Mouse (Mus musculus): Measurements from ENCODE around the gene Rnase12. TPM values are rescaled to one million over a fixed set of nuclear protein-coding genes. Genes with fewer than 3 reads are reported as not detected.
"Not testable (repeated sequence)": the region's sequence is repeated elsewhere in the genome, so short reads cannot be mapped to it uniquely, and the experiment has no call there.

The Rnase12 gene
- total RNA-seq (2021) = not detected

- intact Hi-C loops (cut with DNase I) = no loop called here
- no peak for DNase-seq (ENCODE audit: low spot score)
Observed at GRCm38 (mm10) chr14:51057401-51057831, at the start of gene Rnase12. Gene Rnase12, minus strand, starts transcription at chr14:51057661.

GRCm38 (mm10) chr14:51106449-51106967, 49.0 kb upstream of the Rnase12 start:
- DNase-seq (ENCODE audit: low spot score) = no peak
- intact Hi-C loops (cut with DNase I) = no loop called here

DNA sequence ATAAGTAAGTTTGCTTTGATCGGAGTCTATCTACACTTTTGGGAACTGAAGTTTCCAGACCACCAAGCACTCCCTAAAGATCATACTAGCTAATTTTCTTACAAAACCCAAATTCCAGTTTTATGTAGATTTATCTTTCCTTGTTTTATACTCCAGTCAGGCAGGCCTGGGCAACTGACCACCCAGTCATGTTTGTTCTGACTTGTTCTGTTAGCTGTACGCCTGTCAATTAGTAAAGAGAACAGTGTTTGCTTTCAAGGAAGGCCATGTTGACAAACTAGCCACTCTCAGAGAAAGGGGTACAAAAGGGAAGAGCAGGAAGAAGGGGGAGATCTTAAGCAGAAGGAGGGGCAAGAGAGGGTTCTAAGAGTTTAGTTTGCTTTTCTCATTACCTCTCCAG, 46.9 kb upstream of the Rnase12 start:
- intact Hi-C loops (cut with DNase I) = loop anchor here (5.0 kb wide), 2 partner anchors 138 to 378 kb away; no protein-coding TSS in a partner anchor
- no peak for DNase-seq (ENCODE audit: low spot score)

DNA sequence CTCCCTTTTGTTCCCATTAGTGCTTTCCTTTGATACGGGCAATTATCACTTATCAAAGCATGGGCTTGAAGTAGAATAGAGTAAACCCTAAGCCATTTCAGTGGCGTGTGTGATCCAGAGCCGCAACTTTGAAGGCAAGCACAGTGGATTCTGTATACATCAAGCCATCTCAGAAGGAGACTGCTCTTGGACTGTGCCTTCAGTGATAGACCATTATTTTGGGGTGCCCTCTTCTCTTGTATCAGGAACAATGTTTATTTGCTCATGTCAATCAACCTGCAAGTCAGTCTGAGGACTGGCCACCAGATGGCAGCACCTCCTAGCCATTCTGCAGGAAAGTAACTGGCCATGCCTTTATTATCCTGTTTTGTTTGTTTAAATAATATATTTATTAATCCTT, 45.8 kb upstream of the Rnase12 start:
- no peak for DNase-seq (ENCODE audit: low spot score)
- intact Hi-C loops (cut with DNase I) = loop anchor here (2.0 to 5.0 kb wide), 5 partner anchors 70 to 379 kb away; no protein-coding TSS in a partner anchor

GRCm38 (mm10) chr14:51101284-51101683, 43.8 kb upstream of the Rnase12 start:
- no peak for DNase-seq (ENCODE audit: low spot score)
- intact Hi-C loops (cut with DNase I) = loop anchor here (5.0 kb wide), 2 partner anchors 141 to 381 kb away; no protein-coding TSS in a partner anchor

- no peak for DNase-seq (ENCODE audit: low spot score)
- intact Hi-C loops (cut with DNase I) = loop anchor here (2.0 to 5.0 kb wide), 2 partner anchors 72 to 298 kb away; no protein-coding TSS in a partner anchor
Observed at GRCm38 (mm10) chr14:51098921-51099320, 41.5 kb upstream of the Rnase12 start.

DNA sequence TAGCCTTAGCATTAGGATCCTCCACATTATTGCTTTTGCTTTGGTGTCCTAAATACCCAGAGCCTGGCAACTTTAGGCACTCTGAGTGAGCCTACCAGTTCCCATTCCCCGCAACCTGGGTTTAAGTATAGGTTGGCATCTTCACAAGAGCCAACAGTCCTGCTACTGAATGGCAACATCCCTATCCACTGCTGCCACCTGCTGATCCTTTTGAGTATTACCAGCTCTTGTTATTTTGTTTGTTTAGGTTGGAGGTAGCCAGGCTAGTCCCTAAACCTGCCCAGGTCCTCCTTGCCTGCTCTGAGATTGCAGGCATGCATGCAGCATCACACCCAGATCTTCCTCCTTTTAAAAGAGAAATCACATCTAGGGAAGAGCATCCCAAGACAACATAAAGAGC, 40.8 kb upstream of the Rnase12 start:
- not testable (repeated sequence) for DNase-seq (ENCODE audit: low spot score)
- intact Hi-C loops (cut with DNase I) = loop anchor here (2.0 to 5.0 kb wide), 2 partner anchors 71 to 297 kb away; no protein-coding TSS in a partner anchor

DNA sequence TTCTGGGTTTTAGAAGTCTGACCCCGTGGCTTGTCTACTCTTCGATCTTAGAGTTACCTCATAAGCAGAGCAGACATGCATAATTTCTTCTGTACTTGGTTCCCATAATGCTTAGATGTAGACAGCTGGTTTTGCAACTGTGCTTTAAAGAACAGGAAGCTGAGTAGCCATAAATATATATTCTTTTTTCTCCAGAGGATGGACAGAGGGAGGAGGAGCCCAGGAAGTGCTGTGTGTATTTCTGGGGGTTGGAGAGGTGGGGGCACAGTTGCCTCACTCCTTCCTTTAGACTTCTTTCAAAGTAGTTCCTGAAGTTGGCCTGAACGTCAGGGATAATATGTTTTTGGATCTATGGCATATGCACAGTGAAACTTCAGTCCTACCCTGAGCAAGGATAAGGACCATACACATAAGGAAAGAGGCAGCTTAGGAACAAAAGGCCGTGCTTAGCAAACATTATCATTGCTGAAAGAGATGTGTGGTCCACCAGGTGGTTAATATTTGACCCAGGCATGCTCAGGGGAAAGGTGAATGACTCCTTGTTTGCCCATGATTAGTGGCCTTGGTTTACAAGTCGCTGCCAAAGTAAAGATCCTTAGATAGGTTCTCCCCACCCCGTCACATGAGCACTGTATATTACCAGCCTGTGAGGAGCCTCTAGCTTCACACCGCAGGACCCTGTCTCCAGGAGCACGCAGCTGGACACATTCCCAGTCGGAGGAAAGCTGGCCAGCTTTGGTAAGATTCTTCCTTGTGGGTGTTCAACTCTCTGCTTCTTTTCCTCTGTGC, 38.5 kb upstream of the Rnase12 start:
- intact Hi-C loops (cut with DNase I) = loop anchor here (5.0 kb wide), 1 partner anchor 69 kb away; no protein-coding TSS in a partner anchor
- no peak for DNase-seq (ENCODE audit: low spot score)

DNA sequence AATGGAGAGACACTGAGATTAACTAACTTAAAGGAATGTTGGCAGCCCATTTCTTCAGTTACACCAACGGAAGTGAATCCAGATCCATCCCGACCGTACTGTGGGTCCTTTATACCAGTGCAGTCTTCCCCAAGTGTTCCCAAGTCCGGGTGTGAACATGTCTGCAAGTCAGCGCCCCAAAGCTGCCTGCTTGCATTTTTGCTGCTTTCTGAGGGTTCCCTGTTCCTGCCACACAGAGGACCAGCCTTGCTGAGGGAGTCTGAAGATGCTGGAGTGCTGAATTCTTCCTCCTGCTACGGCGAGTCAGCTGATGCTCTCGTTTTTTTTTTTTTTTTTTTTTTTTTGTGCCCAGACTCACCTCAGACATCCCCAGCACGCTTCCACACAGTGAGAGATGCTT, 37.5 kb upstream of the Rnase12 start:
- no peak for DNase-seq (ENCODE audit: low spot score)
- intact Hi-C loops (cut with DNase I) = loop anchor here (5.0 kb wide), 1 partner anchor 68 kb away; no protein-coding TSS in a partner anchor

- intact Hi-C loops (cut with DNase I) = no loop called here
- DNase-seq (ENCODE audit: low spot score) = no peak
Observed at GRCm38 (mm10) chr14:51094096-51094875, 36.8 kb upstream of the Rnase12 start.

DNA sequence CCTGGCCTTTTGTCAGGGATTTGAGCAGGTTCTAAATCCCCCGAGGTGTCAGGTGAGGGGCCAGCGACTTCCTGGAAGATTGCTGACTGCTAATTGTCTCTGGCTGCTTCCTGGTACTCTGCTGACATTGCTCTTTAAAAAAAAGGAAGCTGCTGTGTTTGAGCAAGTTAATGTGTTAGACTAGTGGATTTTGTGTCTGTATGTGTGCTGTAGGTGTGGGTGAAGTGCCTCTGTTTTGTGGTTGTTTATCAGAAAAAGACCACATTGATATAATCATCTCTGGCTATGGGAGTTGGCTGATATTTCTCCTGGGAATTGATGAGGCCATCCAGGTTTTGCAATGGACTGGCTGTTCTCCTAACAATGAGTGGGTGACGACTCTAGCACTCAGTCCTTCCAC, 36.0 kb upstream of the Rnase12 start:
- no peak for DNase-seq (ENCODE audit: low spot score)
- intact Hi-C loops (cut with DNase I) = no loop called here

- intact Hi-C loops (cut with DNase I) = no loop called here
- DNase-seq (ENCODE audit: low spot score) = no peak
Observed at GRCm38 (mm10) chr14:51092073-51092620, 34.7 kb upstream of the Rnase12 start.

DNA sequence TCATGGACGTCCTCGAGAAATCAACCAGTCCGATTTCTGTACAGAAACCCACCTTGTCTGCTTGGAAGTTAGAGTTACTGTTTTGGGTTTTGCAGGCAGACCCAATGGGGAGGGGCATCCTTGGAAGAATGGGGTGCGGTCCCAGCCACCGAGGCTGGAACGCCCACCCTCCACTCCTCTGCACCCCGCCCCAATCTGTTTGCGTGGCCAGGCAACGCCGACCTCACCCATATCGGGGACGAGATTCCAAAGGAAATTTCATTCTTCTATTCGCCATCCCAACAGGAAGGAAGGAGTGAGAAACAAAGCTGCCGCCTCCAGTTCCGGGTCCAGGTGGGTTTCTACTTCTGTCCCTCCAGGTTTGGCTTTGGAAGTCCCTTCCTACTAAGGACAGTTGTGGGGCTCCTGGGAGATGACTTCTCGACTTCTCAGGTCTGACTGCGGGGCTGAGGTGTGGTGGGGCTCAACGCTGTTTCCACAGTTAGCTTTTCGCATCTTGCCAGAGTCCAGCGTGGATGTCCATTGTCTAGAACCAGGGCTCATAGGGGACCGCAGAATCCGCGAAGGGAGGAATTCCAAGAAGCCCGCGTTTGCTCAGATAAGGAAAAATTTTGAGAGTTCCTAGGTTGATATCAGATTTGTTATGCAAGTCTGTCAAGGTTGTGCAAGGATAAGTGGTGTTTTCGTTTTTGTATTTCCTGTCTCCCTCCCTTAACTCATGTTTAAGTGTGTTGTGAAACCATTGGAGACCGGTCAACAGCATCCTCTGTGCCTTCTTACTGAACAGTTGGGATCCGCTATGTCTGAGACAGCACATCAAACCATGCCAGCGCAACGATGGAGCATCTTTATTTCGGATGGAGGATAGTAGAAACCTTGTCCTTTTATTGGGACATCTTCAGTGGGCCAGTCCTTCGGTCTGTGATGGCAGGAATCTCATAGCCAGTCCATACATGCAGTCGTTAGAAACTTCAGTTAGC, 33.8 kb upstream of the Rnase12 start, which contains the start of the genes Rnase4 and Ang:
Gene Rnase4 (plus strand): TSS at position 157 of the 980 bp plus-strand sequence.
Gene Ang (plus strand): TSS at position 230 of the 980 bp plus-strand sequence.
- peak; percentile 72 for DNase-seq (ENCODE audit: low spot score)
- intact Hi-C loops (cut with DNase I) = loop anchor here (2.0 kb wide), 1 partner anchor 284 kb away; the partner anchor contains the start of genes Ccnb1ip1 and Parp2

GRCm38 (mm10) chr14:51090077-51090781, 32.8 kb upstream of the Rnase12 start:
- DNase-seq (ENCODE audit: low spot score) = peak; percentile 65
- intact Hi-C loops (cut with DNase I) = loop anchor here (2.0 kb wide), 1 partner anchor 283 kb away; the partner anchor contains the start of genes Ccnb1ip1 and Parp2

DNA sequence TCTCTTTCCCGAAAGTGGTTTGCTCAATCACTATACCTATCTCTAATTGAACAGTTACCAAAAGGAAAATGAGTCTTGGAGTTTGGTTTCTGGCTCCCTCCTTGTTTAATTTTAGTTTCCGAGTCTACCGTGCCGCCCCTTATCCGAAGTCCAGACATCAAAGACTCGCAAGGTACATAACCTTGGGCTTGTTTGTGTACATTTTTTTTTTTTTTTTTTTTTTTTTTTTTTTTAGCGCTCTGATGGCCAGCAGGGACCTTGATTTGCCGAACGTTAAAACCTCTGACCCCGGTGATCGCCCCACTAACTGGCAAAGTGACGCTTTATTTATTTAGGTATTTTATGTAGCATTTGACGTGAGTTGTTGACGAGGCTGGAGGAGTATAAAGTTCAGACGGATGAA, 32.2 kb upstream of the Rnase12 start:
- DNase-seq (ENCODE audit: low spot score) = no peak
- intact Hi-C loops (cut with DNase I) = loop anchor here (1.0 to 5.0 kb wide), 3 partner anchors 25 to 283 kb away; partner anchors contain the start of genes Ccnb1ip1 and Parp2

GRCm38 (mm10) chr14:51088970-51089673, 31.7 kb upstream of the Rnase12 start:
- intact Hi-C loops (cut with DNase I) = loop anchor here (1.0 to 5.0 kb wide), 2 partner anchors 25 to 162 kb away; no protein-coding TSS in a partner anchor
- peak; percentile 92 for DNase-seq (ENCODE audit: low spot score)
